Mouse (Mus musculus): ENCODE measurements around the gene Cdh5. TPM values are rescaled to one million over a fixed set of nuclear protein-coding genes. Genes with fewer than 3 reads are reported as not detected.

Gene Cdh5
- polyA plus RNA-seq, 1 experiment from 2014 or later: 9.2 TPM

GRCm38 (mm10) chr8:104144434-104145216 is 43.2 kb downstream of the Cdh5 start:
- Histone ChIP-seq H3K9ac (replicated peaks; ENCODE audit: low read depth, low read length) (no peak overlapping the region), H3K4me1 (replicated peaks; ENCODE audit: control insufficient read depth, insufficient read depth, low read length) (no peaks in the 10 kb centered on the region), H3K27me3 (replicated peaks; ENCODE audit: control insufficient read depth, insufficient read depth, low read length) (no peaks in the 10 kb centered on the region), H3K4me3 (replicated peaks; ENCODE audit: low read length) (no peak overlapping the region), H3K4me2 (ENCODE audit: low read length) (no peak overlapping the region), H3K36me3 (ENCODE audit: control insufficient read depth, insufficient read depth) (no peaks in the 10 kb centered on the region), H3K27ac (ENCODE audit: low read length) (no peak overlapping the region), H3K9me3 (ENCODE audit: control insufficient read depth, low read length) (no peaks in the 10 kb centered on the region)
- WGBS: 80% methylated on average over 13 of the region's 13 CpGs
- ATAC-seq: no peak

GRCm38 (mm10) chr8:104145981-104146689 is 44.7 kb downstream of the Cdh5 start:
- H3K9ac ChIP-seq (replicated peaks; ENCODE audit: low read depth, low read length): no peak overlapping the region
- 29% methylated on average over 15 of the region's 15 CpGs for WGBS
- H3K36me3 ChIP-seq (ENCODE audit: control insufficient read depth, insufficient read depth): no peaks in the 10 kb centered on the region

GRCm38 (mm10) chr8:104146717-104147494 is 45.5 kb downstream of the Cdh5 start:
- no peaks in the 10 kb centered on the region for H3K27me3 ChIP-seq (replicated peaks; ENCODE audit: control insufficient read depth, insufficient read depth, low read length)
- H3K9me3 ChIP-seq (ENCODE audit: control insufficient read depth, low read length): no peaks in the 10 kb centered on the region
- 92% methylated on average over 15 of the region's 15 CpGs for WGBS
- no peak overlapping the region for H3K4me3 ChIP-seq (replicated peaks; ENCODE audit: low read length)
- H3K4me1 ChIP-seq (replicated peaks; ENCODE audit: control insufficient read depth, insufficient read depth, low read length): no peaks in the 10 kb centered on the region
- ATAC-seq: peak; percentile 17; the same call in 1 of the 2 replicates
- no peak overlapping the region for H3K9ac ChIP-seq (replicated peaks; ENCODE audit: low read depth, low read length)
- H3K4me2 ChIP-seq (ENCODE audit: low read length): no peak overlapping the region
- H3K36me3 ChIP-seq (ENCODE audit: control insufficient read depth, insufficient read depth): no peaks in the 10 kb centered on the region
- H3K27ac ChIP-seq (ENCODE audit: low read length): no peak overlapping the region

More at GRCm38 (mm10) chr8:104145981-104146689, 44.7 kb downstream of the Cdh5 start:
- peak; percentile 89 for ATAC-seq
- no peak overlapping the region for H3K27ac ChIP-seq (ENCODE audit: low read length)
- no peaks in the 10 kb centered on the region for H3K9me3 ChIP-seq (ENCODE audit: control insufficient read depth, low read length)
- no peaks in the 10 kb centered on the region for H3K4me1 ChIP-seq (replicated peaks; ENCODE audit: control insufficient read depth, insufficient read depth, low read length)
- H3K4me3 ChIP-seq (replicated peaks; ENCODE audit: low read length): no peak overlapping the region
- H3K27me3 ChIP-seq (replicated peaks; ENCODE audit: control insufficient read depth, insufficient read depth, low read length): no peaks in the 10 kb centered on the region
- H3K4me2 ChIP-seq (ENCODE audit: low read length): no peak overlapping the region

GRCm38 (mm10) chr8:104147947-104148346 is 46.5 kb downstream of the Cdh5 start:
- no peak overlapping the region for H3K4me2 ChIP-seq (ENCODE audit: low read length)
- H3K4me3 ChIP-seq (replicated peaks; ENCODE audit: low read length): no peak overlapping the region
- H3K27me3 ChIP-seq (replicated peaks; ENCODE audit: control insufficient read depth, insufficient read depth, low read length): no peaks in the 10 kb centered on the region
- no peak for ATAC-seq
- 93% methylated on average over 2 of the region's 2 CpGs for WGBS
- H3K9ac ChIP-seq (replicated peaks; ENCODE audit: low read depth, low read length): no peak overlapping the region
- H3K27ac ChIP-seq (ENCODE audit: low read length): no peak overlapping the region
- no peaks in the 10 kb centered on the region for H3K4me1 ChIP-seq (replicated peaks; ENCODE audit: control insufficient read depth, insufficient read depth, low read length)
- H3K9me3 ChIP-seq (ENCODE audit: control insufficient read depth, low read length): no peaks in the 10 kb centered on the region
- H3K36me3 ChIP-seq (ENCODE audit: control insufficient read depth, insufficient read depth): no peaks in the 10 kb centered on the region

GRCm38 (mm10) chr8:104160731-104161130 is 59.3 kb downstream of the Cdh5 start:
- Histone ChIP-seq H3K4me3 (replicated peaks; ENCODE audit: low read length) (no peak overlapping the region), H3K27ac (ENCODE audit: low read length) (no peak overlapping the region), H3K4me1 (replicated peaks; ENCODE audit: control insufficient read depth, insufficient read depth, low read length) (no peaks in the 10 kb centered on the region), H3K9ac (replicated peaks; ENCODE audit: low read depth, low read length) (no peak overlapping the region), H3K27me3 (replicated peaks; ENCODE audit: control insufficient read depth, insufficient read depth, low read length) (no peaks in the 10 kb centered on the region), H3K36me3 (ENCODE audit: control insufficient read depth, insufficient read depth) (no peaks in the 10 kb centered on the region), H3K9me3 (ENCODE audit: control insufficient read depth, low read length) (no peaks in the 10 kb centered on the region), H3K4me2 (ENCODE audit: low read length) (no peak overlapping the region)
- WGBS: 77% methylated on average over 5 of the region's 5 CpGs
- no peak for ATAC-seq

- Histone ChIP-seq H3K9ac (replicated peaks; ENCODE audit: low read depth, low read length) (no peak overlapping the region), H3K4me3 (replicated peaks; ENCODE audit: low read length) (no peak overlapping the region), H3K27me3 (replicated peaks; ENCODE audit: control insufficient read depth, insufficient read depth, low read length) (peaks cover 30% of the 10 kb centered on the region), H3K36me3 (ENCODE audit: control insufficient read depth, insufficient read depth) (no peaks in the 10 kb centered on the region), H3K9me3 (ENCODE audit: control insufficient read depth, low read length) (no peaks in the 10 kb centered on the region), H3K4me2 (ENCODE audit: low read length) (no peak overlapping the region), H3K27ac (ENCODE audit: low read length) (no peak overlapping the region), H3K4me1 (replicated peaks; ENCODE audit: control insufficient read depth, insufficient read depth, low read length) (peaks cover 5% of the 10 kb centered on the region)
- WGBS: 88% methylated on average over 3 of the region's 3 CpGs
- no peak for ATAC-seq
Measured at GRCm38 (mm10) chr8:104169461-104169860, 68.0 kb downstream of the Cdh5 start.

GRCm38 (mm10) chr8:104170118-104171049 is 69.0 kb downstream of the Cdh5 start, which contains the start of gene Bean1:
Bean1 (plus strand) TSS chr8:104170442.
- H3K36me3 ChIP-seq (ENCODE audit: control insufficient read depth, insufficient read depth): no peaks in the 10 kb centered on the region
- WGBS: 2% methylated on average over 68 of the region's 87 CpGs
- peak within 1 kb of the TSS; percentile 81 for H3K9ac ChIP-seq (replicated peaks; ENCODE audit: low read depth, low read length)
- H3K27ac ChIP-seq (ENCODE audit: low read length): no peak within 1 kb of the TSS
- H3K9me3 ChIP-seq (ENCODE audit: control insufficient read depth, low read length): no peaks in the 10 kb centered on the region
- peak within 1 kb of the TSS; percentile 84 for H3K4me2 ChIP-seq (ENCODE audit: low read length)
- H3K4me1 ChIP-seq (replicated peaks; ENCODE audit: control insufficient read depth, insufficient read depth, low read length): peaks cover 5% of the 10 kb centered on the region
- H3K27me3 ChIP-seq (replicated peaks; ENCODE audit: control insufficient read depth, insufficient read depth, low read length): peaks cover 30% of the 10 kb centered on the region
- ATAC-seq: peak; percentile 91
- peak within 1 kb of the TSS; percentile 57 for H3K4me3 ChIP-seq (replicated peaks; ENCODE audit: low read length)

- Histone ChIP-seq H3K4me1 (replicated peaks; ENCODE audit: control insufficient read depth, insufficient read depth, low read length) (peaks cover 5% of the 10 kb centered on the region), H3K9ac (replicated peaks; ENCODE audit: low read depth, low read length) (peak overlapping the region; percentile 81), H3K9me3 (ENCODE audit: control insufficient read depth, low read length) (no peaks in the 10 kb centered on the region), H3K36me3 (ENCODE audit: control insufficient read depth, insufficient read depth) (no peaks in the 10 kb centered on the region), H3K27ac (ENCODE audit: low read length) (no peak overlapping the region), H3K4me3 (replicated peaks; ENCODE audit: low read length) (peak overlapping the region; percentile 57), H3K27me3 (replicated peaks; ENCODE audit: control insufficient read depth, insufficient read depth, low read length) (peaks cover 30% of the 10 kb centered on the region), H3K4me2 (ENCODE audit: low read length) (peak overlapping the region; percentile 84)
- no peak for ATAC-seq
- 4% methylated on average over 32 of the region's 32 CpGs for WGBS
Measured at GRCm38 (mm10) chr8:104171050-104171620, 69.7 kb downstream of the Cdh5 start.

All from forebrain, embryonic 16.5 days (tissue).